Mouse (Mus musculus): ENCODE measurements at regions not wholly inside any gene's neighbourhood (a gene's known extent, or its start where the extent isn't known, plus 50 kb on each side); places are given as distances from the start of the nearest gene placed in this dataset.

DNA sequence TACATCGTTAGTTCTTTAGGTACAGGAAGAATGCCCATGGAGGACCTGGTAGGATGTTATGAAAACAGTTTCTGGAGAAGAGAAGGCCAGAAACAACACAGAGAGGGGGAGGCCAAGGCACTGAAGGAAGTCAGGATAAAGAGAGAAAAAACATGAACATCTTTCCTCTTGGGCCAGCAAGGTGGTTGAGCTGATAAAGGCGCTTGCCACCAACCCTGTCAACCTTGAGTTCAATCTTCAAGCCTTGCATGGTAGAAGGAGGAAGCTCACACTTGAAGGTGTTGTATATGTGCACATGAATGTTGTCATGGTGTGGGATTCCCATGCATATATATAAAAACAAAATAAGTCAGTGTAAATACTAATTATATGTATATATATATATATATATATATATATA lies 112.5 kb upstream of the Ifne start:
- TF ChIP-seq POLR2A (IDR thresholded peaks at IDR 0.05; ENCODE audit: control insufficient read depth, low read depth, low read length) (no peak), CTCF (IDR thresholded peaks at IDR 0.05; ENCODE audit: control insufficient read depth, insufficient read depth, insufficient replicate concordance, low read depth, low read length) (no peak)
- H3K4me1 ChIP-seq (ENCODE audit: control insufficient read depth, insufficient read depth, low read length): no peaks in the 10 kb centered on the region
- no peaks in the 10 kb centered on the region for H3K36me3 ChIP-seq (ENCODE audit: control insufficient read depth, insufficient read depth, low read length)
- no peak overlapping the region for H3K27ac ChIP-seq (ENCODE audit: control insufficient read depth, insufficient read depth, low read depth, low read length)
- no peaks in the 10 kb centered on the region for H3K27me3 ChIP-seq (ENCODE audit: control insufficient read depth, insufficient read depth, low read length)
- no peak overlapping the region for H3K4me3 ChIP-seq (ENCODE audit: control insufficient read depth, low read depth, low read length)

- Histone ChIP-seq H3K27ac (ENCODE audit: control insufficient read depth, insufficient read depth, low read depth, low read length) (no peak overlapping the region), H3K4me1 (ENCODE audit: control insufficient read depth, insufficient read depth, low read length) (no peaks in the 10 kb centered on the region; the same call in 1 of the 2 replicates), H3K4me3 (ENCODE audit: control insufficient read depth, low read depth, low read length) (no peak overlapping the region), H3K27me3 (ENCODE audit: control insufficient read depth, insufficient read depth, low read length) (no peaks in the 10 kb centered on the region), H3K36me3 (ENCODE audit: control insufficient read depth, insufficient read depth, low read length) (no peaks in the 10 kb centered on the region)
- no peak for TF ChIP-seq CTCF (IDR thresholded peaks at IDR 0.05; ENCODE audit: control insufficient read depth, insufficient read depth, insufficient replicate concordance, low read depth, low read length)
- TF ChIP-seq POLR2A (IDR thresholded peaks at IDR 0.05; ENCODE audit: control insufficient read depth, low read depth, low read length): no peak
Observed at GRCm38 (mm10) chr4:88988363-88988762, 108.4 kb upstream of the Ifne start.

- H3K36me3 ChIP-seq (ENCODE audit: control insufficient read depth, insufficient read depth, low read length): no peaks in the 10 kb centered on the region
- no peaks in the 10 kb centered on the region; the same call in 1 of the 2 replicates for H3K4me1 ChIP-seq (ENCODE audit: control insufficient read depth, insufficient read depth, low read length)
- no peak overlapping the region; the same call in 1 of the 2 replicates for H3K4me3 ChIP-seq (ENCODE audit: control insufficient read depth, low read depth, low read length)
- H3K27me3 ChIP-seq (ENCODE audit: control insufficient read depth, insufficient read depth, low read length): no peaks in the 10 kb centered on the region
- H3K27ac ChIP-seq (ENCODE audit: control insufficient read depth, insufficient read depth, low read depth, low read length): no peak overlapping the region
- TF ChIP-seq CTCF (IDR thresholded peaks at IDR 0.05; ENCODE audit: control insufficient read depth, insufficient read depth, insufficient replicate concordance, low read depth, low read length) (no peak), POLR2A (IDR thresholded peaks at IDR 0.05; ENCODE audit: control insufficient read depth, low read depth, low read length) (no peak)
Observed at GRCm38 (mm10) chr4:88987103-88987502, 107.1 kb upstream of the Ifne start.

DNA sequence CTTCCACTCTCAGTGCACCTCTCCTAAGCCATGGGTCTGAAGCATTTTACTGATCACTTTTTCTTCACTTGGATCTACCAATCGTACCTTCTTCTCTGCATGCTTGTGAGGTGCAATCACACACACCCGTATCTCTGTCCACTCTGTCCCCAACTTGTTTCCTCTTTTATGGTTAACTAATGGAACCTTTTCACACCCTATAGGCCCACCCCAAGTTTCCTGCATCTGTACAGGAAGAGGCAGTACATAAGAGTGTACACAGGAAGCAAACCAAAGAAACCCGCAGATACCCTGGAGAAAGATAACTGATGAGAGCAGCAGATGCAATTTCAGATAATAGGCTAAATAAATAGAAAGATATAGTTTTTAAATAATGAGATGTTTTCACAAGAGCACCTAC lies 102.5 kb upstream of the Ifne start:
- Histone ChIP-seq H3K27ac (ENCODE audit: control insufficient read depth, insufficient read depth, low read depth, low read length) (no peak overlapping the region), H3K4me1 (ENCODE audit: control insufficient read depth, insufficient read depth, low read length) (no peaks in the 10 kb centered on the region; the same call in 1 of the 2 replicates), H3K4me3 (ENCODE audit: control insufficient read depth, low read depth, low read length) (no peak overlapping the region), H3K36me3 (ENCODE audit: control insufficient read depth, insufficient read depth, low read length) (no peaks in the 10 kb centered on the region), H3K27me3 (ENCODE audit: control insufficient read depth, insufficient read depth, low read length) (no peaks in the 10 kb centered on the region)
- TF ChIP-seq CTCF (IDR thresholded peaks at IDR 0.05; ENCODE audit: control insufficient read depth, insufficient read depth, insufficient replicate concordance, low read depth, low read length) (no peak), POLR2A (IDR thresholded peaks at IDR 0.05; ENCODE audit: control insufficient read depth, low read depth, low read length) (no peak)

GRCm38 (mm10) chr4:88977099-88977888 lies 97.3 kb upstream of the Ifne start:
- no peaks in the 10 kb centered on the region for H3K27me3 ChIP-seq (ENCODE audit: control insufficient read depth, insufficient read depth, low read length)
- TF ChIP-seq POLR2A (IDR thresholded peaks at IDR 0.05; ENCODE audit: control insufficient read depth, low read depth, low read length): no peak
- no peak for TF ChIP-seq CTCF (IDR thresholded peaks at IDR 0.05; ENCODE audit: control insufficient read depth, insufficient read depth, insufficient replicate concordance, low read depth, low read length)

GRCm38 (mm10) chr4:88974535-88974934 lies 94.5 kb upstream of the Ifne start:
- Histone ChIP-seq H3K4me3 (ENCODE audit: control insufficient read depth, low read depth, low read length) (no peak overlapping the region), H3K4me1 (ENCODE audit: control insufficient read depth, insufficient read depth, low read length) (no peaks in the 10 kb centered on the region), H3K27ac (ENCODE audit: control insufficient read depth, insufficient read depth, low read depth, low read length) (no peak overlapping the region), H3K27me3 (ENCODE audit: control insufficient read depth, insufficient read depth, low read length) (no peaks in the 10 kb centered on the region), H3K36me3 (ENCODE audit: control insufficient read depth, insufficient read depth, low read length) (no peaks in the 10 kb centered on the region)
- TF ChIP-seq POLR2A (IDR thresholded peaks at IDR 0.05; ENCODE audit: control insufficient read depth, low read depth, low read length) (no peak), CTCF (IDR thresholded peaks at IDR 0.05; ENCODE audit: control insufficient read depth, insufficient read depth, insufficient replicate concordance, low read depth, low read length) (no peak)

More at GRCm38 (mm10) chr4:88977099-88977888, 97.3 kb upstream of the Ifne start:
- no peak overlapping the region for H3K4me3 ChIP-seq (ENCODE audit: control insufficient read depth, low read depth, low read length)
- no peaks in the 10 kb centered on the region for H3K4me1 ChIP-seq (ENCODE audit: control insufficient read depth, insufficient read depth, low read length)
- H3K27ac ChIP-seq (ENCODE audit: control insufficient read depth, insufficient read depth, low read depth, low read length): no peak overlapping the region
- no peaks in the 10 kb centered on the region for H3K36me3 ChIP-seq (ENCODE audit: control insufficient read depth, insufficient read depth, low read length)

- no peaks in the 10 kb centered on the region for H3K27me3 ChIP-seq (ENCODE audit: control insufficient read depth, insufficient read depth, low read length)
- no peaks in the 10 kb centered on the region for H3K36me3 ChIP-seq (ENCODE audit: control insufficient read depth, insufficient read depth, low read length)
- no peak for TF ChIP-seq CTCF (IDR thresholded peaks at IDR 0.05; ENCODE audit: control insufficient read depth, insufficient read depth, insufficient replicate concordance, low read depth, low read length)
- no peak for TF ChIP-seq POLR2A (IDR thresholded peaks at IDR 0.05; ENCODE audit: control insufficient read depth, low read depth, low read length)
- no peak overlapping the region for H3K4me3 ChIP-seq (ENCODE audit: control insufficient read depth, low read depth, low read length)
- no peaks in the 10 kb centered on the region for H3K4me1 ChIP-seq (ENCODE audit: control insufficient read depth, insufficient read depth, low read length)
- H3K27ac ChIP-seq (ENCODE audit: control insufficient read depth, insufficient read depth, low read depth, low read length): no peak overlapping the region
Observed at GRCm38 (mm10) chr4:88969134-88969841, 89.3 kb upstream of the Ifne start.

Data from testis, adult 2 months (tissue).